Mouse (Mus musculus): ENCODE results near the gene Gadd45gip1. TPM values are rescaled to one million over a fixed set of nuclear protein-coding genes. Genes with fewer than 3 reads are reported as not detected.

The Gadd45gip1 gene
- 32.7 and 35.8 TPM in 2 replicates for polyA plus RNA-seq (2014; fragmentation: Nextera tagmentation; extraction: Ambion mirVana)

DNA sequence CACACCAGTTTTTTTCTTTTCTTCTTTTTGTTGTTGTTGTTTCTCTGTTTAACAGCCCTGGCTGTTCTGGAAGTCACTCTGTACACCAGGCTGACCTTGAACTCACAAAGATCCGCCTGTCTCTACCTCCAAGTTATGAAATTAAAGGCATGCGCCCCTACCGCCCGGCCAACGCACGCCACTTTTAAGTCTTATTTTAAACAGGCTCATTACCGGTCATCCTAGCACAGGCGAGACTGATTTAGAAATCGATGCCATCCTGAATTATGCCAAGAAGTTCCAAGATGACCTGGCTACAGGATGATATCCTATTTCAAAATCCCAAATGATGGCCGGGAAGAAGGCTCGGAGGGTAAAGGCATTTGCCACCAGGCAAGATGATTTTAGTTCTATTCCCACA is at the start of gene Gadd45gip1:
Gene Gadd45gip1 (plus strand): TSS at position 33 of the 400 bp plus-strand sequence.
- Histone ChIP-seq H3K9ac (replicated peaks; ENCODE audit: low read length) (peak within 1 kb of the TSS; percentile 93), H3K4me2 (ENCODE audit: low read length) (peak within 1 kb of the TSS; percentile 67), H3K27ac (replicated peaks; ENCODE audit: low read depth, low read length) (peak within 1 kb of the TSS; percentile 94), H3K36me3 (ENCODE audit: control insufficient read depth, insufficient read depth, low read length) (peaks cover 32% of the 10 kb centered on the region), H3K4me3 (replicated peaks; ENCODE audit: low read depth, low read length) (peak within 1 kb of the TSS; percentile 85), H3K4me1 (ENCODE audit: control insufficient read depth, insufficient read depth, low read length) (peaks cover 8% of the 10 kb centered on the region; the same call in 1 of the 2 replicates), H3K9me3 (ENCODE audit: control insufficient read depth, low read length) (no peaks in the 10 kb centered on the region), H3K27me3 (ENCODE audit: control insufficient read depth, insufficient read depth, low read length) (no peaks in the 10 kb centered on the region)
- DNase-seq (no peak), ATAC-seq (ENCODE audit: low FRiP score, low TSS enrichment) (no peak)
- 84% methylated on average over 11 of the region's 11 CpGs for WGBS

DNA sequence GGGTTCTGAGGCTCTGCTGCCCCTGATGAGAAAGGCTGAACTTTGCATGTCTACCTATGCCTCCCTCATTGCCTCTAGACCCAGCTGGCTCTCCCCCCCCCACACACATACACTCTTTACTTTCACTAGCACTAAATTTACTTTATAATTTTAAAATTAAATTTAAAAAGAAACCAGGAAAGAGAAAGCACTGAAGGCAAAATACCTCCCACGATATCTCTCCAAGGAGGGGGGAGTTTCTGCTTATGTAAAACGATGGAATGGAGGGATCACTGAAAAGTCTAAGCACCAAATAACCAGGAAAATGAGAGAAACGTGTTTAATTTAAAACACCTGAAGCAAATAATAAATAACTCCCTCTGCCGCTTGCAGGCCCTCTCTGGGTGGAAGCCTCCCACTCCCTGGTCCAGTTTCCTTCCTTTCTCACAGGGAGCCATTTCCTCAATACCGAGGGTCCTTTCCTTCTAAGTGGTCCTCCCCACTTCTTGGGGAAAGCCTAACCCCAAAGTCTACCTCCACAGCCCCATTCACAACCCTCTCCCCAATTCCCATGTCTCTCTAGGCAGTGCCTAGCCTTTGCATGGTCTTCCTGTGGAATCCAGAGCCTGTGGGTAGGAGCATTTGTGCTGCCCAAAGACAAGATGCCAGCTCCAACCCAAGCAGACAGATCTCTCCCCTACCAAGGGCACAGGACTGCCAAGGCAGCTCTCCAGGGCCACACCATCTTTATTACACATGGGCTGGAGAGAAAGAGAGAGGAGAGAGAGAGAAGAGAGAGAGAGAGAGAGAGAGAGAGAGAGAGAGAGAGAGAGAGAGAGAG is 49.4 kb upstream of the Gadd45gip1 start:
- Histone ChIP-seq H3K4me1 (ENCODE audit: control insufficient read depth, insufficient read depth, low read length) (peaks cover 6% of the 10 kb centered on the region; the same call in 1 of the 2 replicates), H3K27ac (replicated peaks; ENCODE audit: low read depth, low read length) (no peak overlapping the region), H3K9ac (replicated peaks; ENCODE audit: low read length) (no peak overlapping the region), H3K27me3 (ENCODE audit: control insufficient read depth, insufficient read depth, low read length) (peaks cover 99% of the 10 kb centered on the region), H3K9me3 (ENCODE audit: control insufficient read depth, low read length) (no peaks in the 10 kb centered on the region), H3K4me3 (replicated peaks; ENCODE audit: low read depth, low read length) (no peak overlapping the region), H3K4me2 (ENCODE audit: low read length) (no peak overlapping the region), H3K36me3 (ENCODE audit: control insufficient read depth, insufficient read depth, low read length) (no peaks in the 10 kb centered on the region)
- DNase-seq (no peak), ATAC-seq (ENCODE audit: low FRiP score, low TSS enrichment) (no peak)
- WGBS: 13% methylated on average over 5 of the region's 5 CpGs

DNA sequence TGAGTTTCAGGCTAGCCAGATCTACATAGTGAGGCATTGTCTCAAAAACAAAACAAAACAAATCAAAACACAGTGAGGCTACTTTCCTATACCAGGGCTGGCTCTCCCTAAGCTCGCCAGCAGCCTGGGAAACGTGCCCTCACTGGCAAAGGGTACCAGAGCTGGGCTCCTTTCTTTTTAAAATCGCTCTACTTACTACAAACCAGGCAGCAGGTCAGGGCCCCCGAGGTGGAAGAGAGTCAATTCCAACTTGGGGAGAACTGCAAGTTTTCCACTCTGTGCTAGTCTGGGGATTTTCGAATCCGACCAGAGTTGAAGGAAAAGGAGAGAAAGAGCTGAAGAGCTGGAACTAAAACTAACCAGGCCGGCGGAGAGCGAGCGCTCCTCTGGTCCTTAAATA is 48.6 kb upstream of the Gadd45gip1 start:
- no peaks in the 10 kb centered on the region for H3K36me3 ChIP-seq (ENCODE audit: control insufficient read depth, insufficient read depth, low read length)
- no peak overlapping the region for H3K4me3 ChIP-seq (replicated peaks; ENCODE audit: low read depth, low read length)
- no peak for ATAC-seq (ENCODE audit: low FRiP score, low TSS enrichment)
- peaks cover 6% of the 10 kb centered on the region; the same call in 1 of the 2 replicates for H3K4me1 ChIP-seq (ENCODE audit: control insufficient read depth, insufficient read depth, low read length)
- WGBS: 15% methylated on average over 10 of the region's 10 CpGs
- H3K9ac ChIP-seq (replicated peaks; ENCODE audit: low read length): no peak overlapping the region
- no peak for DNase-seq
- peaks cover 99% of the 10 kb centered on the region for H3K27me3 ChIP-seq (ENCODE audit: control insufficient read depth, insufficient read depth, low read length)
- no peaks in the 10 kb centered on the region for H3K9me3 ChIP-seq (ENCODE audit: control insufficient read depth, low read length)
- H3K27ac ChIP-seq (replicated peaks; ENCODE audit: low read depth, low read length): no peak overlapping the region
- H3K4me2 ChIP-seq (ENCODE audit: low read length): no peak overlapping the region

DNA sequence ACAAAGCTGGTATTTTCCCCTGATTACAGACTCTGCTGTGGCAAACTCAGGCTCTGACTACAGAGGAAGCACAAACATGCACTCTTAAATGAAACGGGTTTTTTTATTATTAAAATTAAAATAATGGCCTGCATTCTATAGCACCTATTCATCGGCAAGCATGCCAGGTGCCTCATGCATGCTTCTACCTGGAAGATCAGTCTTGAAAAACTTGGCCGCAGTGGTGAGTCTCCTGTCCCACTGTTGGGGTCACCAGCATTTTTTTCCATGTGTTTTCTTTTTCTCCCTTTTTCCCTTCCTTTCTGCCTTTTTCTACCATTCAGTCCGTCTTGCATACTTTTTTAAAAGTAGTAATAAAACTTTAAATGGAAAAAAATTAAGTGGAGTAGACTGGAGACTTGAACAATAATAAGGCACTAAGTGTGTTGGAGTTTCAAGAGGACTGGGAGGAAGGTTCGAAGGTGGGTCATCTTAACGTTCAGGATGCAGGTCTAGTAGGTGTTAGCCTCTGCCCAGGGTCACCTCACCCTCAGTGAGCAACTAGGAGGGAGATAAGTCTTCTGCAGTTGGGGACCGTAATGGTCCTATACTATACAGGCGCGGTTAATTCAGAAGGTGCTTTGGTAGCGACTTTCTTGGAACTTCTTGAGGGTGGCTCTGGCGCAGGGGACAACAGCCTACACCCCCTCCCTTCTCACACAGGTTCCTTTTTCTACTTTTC is 48.0 kb upstream of the Gadd45gip1 start:
- H3K4me3 ChIP-seq (replicated peaks; ENCODE audit: low read depth, low read length): no peak overlapping the region
- WGBS: 8% methylated on average over 11 of the region's 11 CpGs
- no peak overlapping the region for H3K27ac ChIP-seq (replicated peaks; ENCODE audit: low read depth, low read length)
- DNase-seq (no peak), ATAC-seq (ENCODE audit: low FRiP score, low TSS enrichment) (no peak)
- no peak overlapping the region for H3K4me2 ChIP-seq (ENCODE audit: low read length)
- peaks cover 6% of the 10 kb centered on the region; the same call in 1 of the 2 replicates for H3K4me1 ChIP-seq (ENCODE audit: control insufficient read depth, insufficient read depth, low read length)
- no peaks in the 10 kb centered on the region for H3K9me3 ChIP-seq (ENCODE audit: control insufficient read depth, low read length)
- H3K27me3 ChIP-seq (ENCODE audit: control insufficient read depth, insufficient read depth, low read length): peaks cover 99% of the 10 kb centered on the region
- H3K9ac ChIP-seq (replicated peaks; ENCODE audit: low read length): no peak overlapping the region
- no peaks in the 10 kb centered on the region for H3K36me3 ChIP-seq (ENCODE audit: control insufficient read depth, insufficient read depth, low read length)

DNA sequence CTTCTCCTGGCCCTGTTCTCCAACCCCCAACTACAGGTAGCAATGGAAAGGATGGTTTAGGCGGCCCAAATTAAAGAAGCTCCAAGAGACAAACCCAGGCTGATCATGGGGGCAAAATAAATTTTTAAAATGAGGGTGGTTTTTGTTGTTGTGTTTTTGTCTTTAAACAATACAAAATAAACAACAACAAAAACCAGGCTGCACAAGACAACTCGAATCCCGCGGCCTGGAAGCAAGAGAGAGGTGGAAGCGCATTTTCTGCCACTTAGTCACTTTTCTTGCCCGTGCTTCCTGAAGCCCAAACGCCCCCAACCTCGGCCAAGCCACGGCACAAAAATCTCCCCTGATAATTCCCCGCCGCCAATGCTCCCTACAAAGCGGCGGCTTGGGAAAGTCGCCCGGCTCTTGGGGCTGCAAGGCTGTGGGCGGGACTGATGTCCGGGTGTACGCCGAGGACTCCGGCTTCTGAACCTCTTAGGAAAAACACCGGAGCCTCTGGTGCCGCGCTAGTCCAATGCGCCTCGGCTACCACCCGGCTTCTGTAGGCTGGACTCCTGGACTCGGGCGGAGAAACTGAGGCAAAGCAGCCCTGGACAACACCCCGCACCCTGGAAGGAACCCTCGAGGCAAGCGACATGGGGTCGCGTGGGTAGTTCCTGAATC is 47.3 kb upstream of the Gadd45gip1 start:
- no peak overlapping the region for H3K27ac ChIP-seq (replicated peaks; ENCODE audit: low read depth, low read length)
- peak overlapping the region; percentile 33 for H3K4me2 ChIP-seq (ENCODE audit: low read length)
- 0 out of 2 replicates have a peak overlapping the region, but pooled peaks have one; percentile 5 for H3K4me3 ChIP-seq (replicated peaks; ENCODE audit: low read depth, low read length)
- no peaks in the 10 kb centered on the region for H3K36me3 ChIP-seq (ENCODE audit: control insufficient read depth, insufficient read depth, low read length)
- H3K27me3 ChIP-seq (ENCODE audit: control insufficient read depth, insufficient read depth, low read length): peaks cover 99% of the 10 kb centered on the region
- WGBS: under 1% methylated on average over 33 of the region's 33 CpGs
- H3K4me1 ChIP-seq (ENCODE audit: control insufficient read depth, insufficient read depth, low read length): peaks cover 6% of the 10 kb centered on the region; the same call in 1 of the 2 replicates
- ATAC-seq (ENCODE audit: low FRiP score, low TSS enrichment) (no peak), DNase-seq (no peak)
- H3K9me3 ChIP-seq (ENCODE audit: control insufficient read depth, low read length): no peaks in the 10 kb centered on the region
- no peak overlapping the region for H3K9ac ChIP-seq (replicated peaks; ENCODE audit: low read length)

DNA sequence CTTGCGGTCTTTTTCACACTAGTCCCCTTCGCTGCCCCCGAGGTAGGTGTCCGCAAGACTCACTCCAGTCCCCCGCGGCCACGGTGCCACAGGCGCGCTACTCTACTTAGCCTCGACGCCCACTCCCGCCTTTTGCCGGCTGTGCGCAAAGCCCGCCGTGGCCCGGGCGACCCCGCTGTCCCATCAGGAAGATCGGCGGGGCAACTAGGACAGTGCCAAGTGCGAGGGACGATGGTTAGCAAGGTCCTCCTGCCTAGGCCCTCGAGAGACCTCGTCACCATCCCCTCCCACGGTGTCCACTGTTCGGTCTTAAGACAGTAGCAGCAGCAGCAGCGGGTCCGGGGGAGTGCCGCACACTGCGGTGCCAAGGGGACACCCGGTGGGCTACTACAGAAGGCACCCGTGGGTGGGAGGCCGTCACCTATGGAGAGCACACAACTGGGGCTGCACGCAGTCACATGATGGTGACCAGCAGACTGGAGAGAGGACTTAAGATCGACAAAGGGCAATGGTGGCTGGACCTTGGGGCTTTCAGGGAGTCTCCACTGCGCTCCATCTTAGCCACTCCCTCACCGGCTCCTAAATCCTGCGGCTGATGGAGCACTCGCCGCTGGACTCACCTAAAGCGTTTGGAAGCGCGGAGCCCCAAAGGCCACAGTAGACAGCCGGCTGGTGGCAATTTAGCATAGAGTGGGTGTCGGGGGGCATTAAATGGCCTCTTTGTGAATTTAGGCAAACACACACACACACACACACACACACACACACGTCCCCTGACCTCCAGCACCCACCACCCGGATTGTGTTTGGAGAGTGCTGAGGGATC is 46.4 kb upstream of the Gadd45gip1 start:
- no peaks in the 10 kb centered on the region for H3K36me3 ChIP-seq (ENCODE audit: control insufficient read depth, insufficient read depth, low read length)
- no peak overlapping the region for H3K9ac ChIP-seq (replicated peaks; ENCODE audit: low read length)
- H3K27ac ChIP-seq (replicated peaks; ENCODE audit: low read depth, low read length): no peak overlapping the region
- no peak for DNase-seq
- no peaks in the 10 kb centered on the region for H3K9me3 ChIP-seq (ENCODE audit: control insufficient read depth, low read length)
- 0 out of 2 replicates have a peak overlapping the region, but pooled peaks have one; percentile 5 for H3K4me3 ChIP-seq (replicated peaks; ENCODE audit: low read depth, low read length)
- H3K27me3 ChIP-seq (ENCODE audit: control insufficient read depth, insufficient read depth, low read length): peaks cover 99% of the 10 kb centered on the region
- ATAC-seq (ENCODE audit: low FRiP score, low TSS enrichment): no peak
- H3K4me2 ChIP-seq (ENCODE audit: low read length): peak overlapping the region; percentile 33
- WGBS: 2% methylated on average over 48 of the region's 48 CpGs
- H3K4me1 ChIP-seq (ENCODE audit: control insufficient read depth, insufficient read depth, low read length): no peaks in the 10 kb centered on the region

DNA sequence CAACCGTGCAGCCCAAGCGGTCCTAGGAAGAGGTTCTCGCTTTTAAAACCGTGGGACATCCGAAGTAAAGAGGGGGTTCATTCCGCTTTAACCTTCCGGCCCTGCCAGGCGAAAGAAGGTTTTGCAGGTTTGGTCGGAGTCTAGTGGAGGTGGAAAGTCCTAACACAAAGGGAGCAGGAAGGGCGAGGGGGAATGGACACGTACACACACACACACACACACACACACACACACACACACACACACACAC is 45.9 kb upstream of the Gadd45gip1 start:
- no peak for DNase-seq

More for the DNA sequence above, 45.9 kb upstream of the Gadd45gip1 start:
- WGBS: 7% methylated on average over 11 of the region's 11 CpGs
- no peak for ATAC-seq (ENCODE audit: low FRiP score, low TSS enrichment)
- Histone ChIP-seq H3K4me3 (replicated peaks; ENCODE audit: low read depth, low read length) (no peak overlapping the region), H3K36me3 (ENCODE audit: control insufficient read depth, insufficient read depth, low read length) (no peaks in the 10 kb centered on the region), H3K4me1 (ENCODE audit: control insufficient read depth, insufficient read depth, low read length) (no peaks in the 10 kb centered on the region), H3K9me3 (ENCODE audit: control insufficient read depth, low read length) (no peaks in the 10 kb centered on the region), H3K27ac (replicated peaks; ENCODE audit: low read depth, low read length) (no peak overlapping the region), H3K27me3 (ENCODE audit: control insufficient read depth, insufficient read depth, low read length) (peaks cover 99% of the 10 kb centered on the region), H3K9ac (replicated peaks; ENCODE audit: low read length) (no peak overlapping the region), H3K4me2 (ENCODE audit: low read length) (no peak overlapping the region; the same call in 1 of the 2 replicates)

Measured in midbrain, embryonic 14.5 days (tissue).